Mouse (Mus musculus): Measurements from ENCODE around the gene Itga11.

DNA sequence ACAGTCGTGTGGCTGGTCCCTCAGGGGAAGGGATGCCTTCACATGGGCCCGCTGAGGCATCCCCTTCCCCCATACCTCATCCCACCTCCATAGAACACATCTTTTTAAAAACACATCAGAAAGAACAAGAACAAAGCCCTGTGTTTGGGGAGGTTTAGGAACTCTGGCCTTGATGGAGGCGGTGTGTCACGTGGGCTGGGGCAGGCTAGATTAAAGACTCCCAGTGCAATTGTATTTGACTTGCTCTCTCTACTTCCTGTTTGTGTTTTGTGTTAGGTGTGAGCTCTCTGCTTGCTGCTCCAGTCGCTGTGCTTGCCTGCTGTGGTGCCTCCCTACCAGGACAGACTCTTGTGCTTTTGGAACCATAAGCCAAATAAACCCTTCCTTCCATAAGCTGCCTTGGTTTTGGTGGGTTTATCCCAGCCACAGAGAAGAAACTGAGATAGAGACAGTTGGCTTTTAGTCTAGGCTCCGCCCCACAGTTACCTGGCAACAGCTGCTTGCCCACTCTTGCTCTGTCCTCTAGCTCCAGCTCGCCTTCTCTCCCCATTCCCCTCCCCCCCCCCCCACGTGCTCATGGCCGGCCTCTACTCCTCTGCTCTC lies 148.3 kb downstream of the Itga11 start:
- TF ChIP-seq POLR2A (IDR thresholded peaks at IDR 0.05; ENCODE audit: borderline replicate concordance, extremely low read depth, low read depth, low read length) (no peak), CTCF (IDR thresholded peaks at IDR 0.05; ENCODE audit: insufficient read depth, low read length) (no peak)
